Mouse (Mus musculus) kidney, embryonic 14.5 days (tissue): ENCODE data around the gene Elmo1. TPM values are rescaled to one million over a fixed set of nuclear protein-coding genes. Genes with fewer than 3 reads are reported as not detected.

Source experiments
- ATAC-seq: fragments of 200-750 bp; cut with Nextera tagmentation; 2 replicates; pipeline ENCODE4 v1.8.0; 2017; ENCODE audit warnings: moderate number of reproducible peaks, mild to moderate bottlenecking, moderate TSS enrichment, moderate library complexity; ENCODE audit not compliant: low FRiP score, low TSS enrichment
- H3K27ac ChIP-seq: fragments of 300-500 bp; sonication (generic); 2 replicates; pipeline ENCODE4 v1.5.1; 2014; ENCODE audit warnings: low read depth, mild to moderate bottlenecking, low read length, moderate library complexity, mixed read lengths
- H3K27me3 ChIP-seq: fragments of 300-500 bp; sonication (generic); 2 replicates; pipeline ENCODE4 v1.6.1; 2014; ENCODE audit warnings: mild to moderate bottlenecking, low read length; ENCODE audit not compliant: control insufficient read depth, insufficient read depth
- H3K36me3 ChIP-seq: fragments of 300-500 bp; sonication (generic); 2 replicates; pipeline ENCODE4 v1.6.1; 2014; ENCODE audit warnings: low read length, mixed read lengths; ENCODE audit not compliant: control insufficient read depth, insufficient read depth
- H3K4me1 ChIP-seq: fragments of 300-500 bp; sonication (generic); 2 replicates; pipeline ENCODE4 v1.6.1; 2014; ENCODE audit warnings: low read length, mixed read lengths; ENCODE audit not compliant: control insufficient read depth, insufficient read depth
- H3K4me2 ChIP-seq: fragments of 300-500 bp; sonication (generic); replicated peaks from 2 replicates; pipeline ENCODE4 v1.6.1; 2014; ENCODE audit warnings: low read depth, mild to moderate bottlenecking, low read length
- H3K4me3 ChIP-seq: fragments of 300-500 bp; sonication (generic); 2 replicates; pipeline ENCODE4 v1.5.1; 2014; ENCODE audit warnings: mild to moderate bottlenecking, low read length
- H3K9ac ChIP-seq: fragments of 300-500 bp; sonication (generic); 2 replicates; pipeline ENCODE4 v1.6.1; 2014; ENCODE audit warnings: low read depth, mild to moderate bottlenecking, low read length, moderate library complexity
- H3K9me3 ChIP-seq: fragments of 300-500 bp; sonication (generic); 2 replicates; pipeline ENCODE4 v1.6.1; 2016; ENCODE audit warnings: low read length; ENCODE audit not compliant: control insufficient read depth
- WGBS: fragments of 180-500 bp; shearing (Covaris S2); extraction: QIAGEN DNeasy Blood & Tissue Kit; methylation state at CpG from one replicate; pipeline ENCODE4 v1.1.7; 2014; 5-methylcytosine and 5-hydroxymethylcytosine counted together
- polyA plus RNA-seq: library from polyadenylated mRNA; unstranded; fragments of >200 nt; fragmentation: Nextera tagmentation; extraction: Ambion mirVana; gene quantifications from 2 replicates; pipeline ENCODE4 v1.2.1, GENCODE M21; 2014

The Elmo1 gene
- polyA plus RNA-seq, 1 experiment from 2014 or later = 15.4 TPM

DNA sequence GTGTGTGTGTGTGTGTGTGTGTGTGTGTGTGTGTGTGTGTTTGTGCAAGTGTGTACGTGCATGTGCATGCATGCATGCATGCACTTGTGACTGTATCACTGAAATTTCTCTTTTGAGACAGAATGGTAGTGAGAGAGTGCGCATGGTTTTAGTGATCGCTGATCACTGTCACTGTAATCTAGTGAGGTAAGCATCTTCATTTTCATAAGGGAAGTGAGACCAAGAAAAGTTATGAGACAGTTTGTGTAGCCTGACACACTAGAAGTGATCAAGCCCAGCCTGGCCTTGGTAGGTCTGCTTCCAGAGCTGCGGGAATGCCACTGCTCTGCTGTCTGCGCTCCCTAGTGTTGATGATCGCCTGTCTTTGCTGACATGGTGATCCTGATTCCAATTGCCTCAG, 122.3 kb downstream of the Elmo1 start:
- Histone ChIP-seq H3K9ac (no peak overlapping the region), H3K4me3 (no peak overlapping the region), H3K4me1 (no peaks in the 10 kb centered on the region), H3K27ac (no peak overlapping the region), H3K36me3 (no peaks in the 10 kb centered on the region), H3K4me2 (no peak overlapping the region), H3K27me3 (no peaks in the 10 kb centered on the region), H3K9me3 (no peaks in the 10 kb centered on the region)
- 93% methylated on average over 6 of the region's 6 CpGs for WGBS
- ATAC-seq = no peak

DNA sequence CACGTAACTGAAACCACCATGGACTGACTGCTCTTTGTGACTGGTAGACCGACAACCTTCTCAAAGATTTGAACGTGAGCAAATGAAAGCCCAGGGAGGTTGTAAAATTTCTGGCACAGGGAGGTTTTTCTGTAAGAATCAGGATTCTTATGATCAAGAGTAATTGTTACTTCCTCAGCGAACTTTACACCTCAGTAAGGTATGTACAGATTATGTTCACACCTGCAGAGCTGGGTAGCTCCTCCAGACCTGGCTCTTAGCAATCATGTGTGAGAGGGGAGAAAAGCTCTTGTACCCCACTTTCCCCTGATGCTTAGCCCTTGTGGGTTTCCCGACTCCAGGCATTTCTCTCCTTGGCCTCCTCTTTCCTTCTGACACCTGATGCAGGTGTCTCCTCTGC, 123.5 kb downstream of the Elmo1 start:
- H3K27me3 ChIP-seq = no peaks in the 10 kb centered on the region
- H3K27ac ChIP-seq = no peak overlapping the region
- H3K4me1 ChIP-seq = no peaks in the 10 kb centered on the region
- H3K9me3 ChIP-seq = no peaks in the 10 kb centered on the region
- no peak overlapping the region for H3K9ac ChIP-seq
- ATAC-seq = no peak
- no peak overlapping the region for H3K4me2 ChIP-seq
- no peaks in the 10 kb centered on the region for H3K36me3 ChIP-seq
- WGBS = 76% methylated on average over 5 of the region's 5 CpGs
- H3K4me3 ChIP-seq = no peak overlapping the region

DNA sequence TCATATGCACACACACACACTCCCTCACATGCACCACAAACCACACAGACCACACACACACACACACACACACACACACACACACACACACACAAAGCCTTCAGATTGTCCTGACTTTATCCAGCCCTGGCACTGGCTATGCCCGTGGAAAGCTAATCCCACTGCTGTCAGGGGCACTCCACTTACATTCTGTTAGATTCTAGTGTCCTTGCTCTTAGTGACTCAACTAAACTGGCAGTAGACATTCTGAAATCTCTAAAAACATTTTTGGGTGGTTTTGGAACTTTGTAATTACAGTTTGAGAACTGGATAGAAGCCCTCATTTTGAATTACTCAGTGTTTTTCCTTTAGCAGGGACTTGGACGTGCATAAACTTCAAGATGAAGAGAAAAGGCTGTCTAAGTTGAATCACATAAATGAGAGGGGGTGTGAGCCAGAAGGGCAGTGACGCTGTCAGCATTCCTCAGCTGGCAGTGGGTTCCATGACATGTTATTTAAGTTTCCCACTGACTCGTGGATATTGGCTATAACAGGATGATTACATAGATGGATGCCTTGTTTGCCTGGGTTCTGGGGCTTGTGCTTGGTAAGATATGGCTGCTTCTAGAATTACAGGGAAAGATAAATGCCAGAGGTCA, 127.2 kb downstream of the Elmo1 start:
- H3K36me3 ChIP-seq = no peaks in the 10 kb centered on the region
- H3K9ac ChIP-seq = no peak overlapping the region
- H3K27ac ChIP-seq = no peak overlapping the region
- 59% methylated on average over 4 of the region's 4 CpGs for WGBS
- H3K4me2 ChIP-seq = no peak overlapping the region
- H3K4me1 ChIP-seq = no peaks in the 10 kb centered on the region
- no peak overlapping the region for H3K4me3 ChIP-seq
- ATAC-seq = no peak
- no peaks in the 10 kb centered on the region for H3K27me3 ChIP-seq
- H3K9me3 ChIP-seq = no peaks in the 10 kb centered on the region

DNA sequence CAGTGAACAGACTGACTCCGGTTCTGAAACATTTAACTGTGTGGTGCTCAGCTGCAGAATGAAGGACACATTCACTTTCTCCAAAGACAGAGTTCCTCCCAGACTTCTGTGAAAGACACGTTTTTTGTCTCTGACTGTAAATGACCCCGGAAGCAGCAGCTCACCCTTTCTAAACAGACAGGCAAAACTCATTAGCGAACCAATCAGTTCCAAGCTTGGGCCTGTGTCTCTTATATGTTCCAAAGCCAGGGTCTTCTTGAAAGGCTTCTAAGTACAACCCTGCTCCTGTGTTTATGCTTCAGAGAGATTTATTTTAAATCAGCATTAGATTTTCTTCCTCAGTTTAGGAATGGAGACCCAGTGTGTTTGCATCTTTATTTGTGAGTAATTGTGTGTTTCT, 127.7 kb downstream of the Elmo1 start:
- Histone ChIP-seq H3K9me3 (no peaks in the 10 kb centered on the region), H3K27ac (no peak overlapping the region), H3K4me2 (no peak overlapping the region), H3K9ac (no peak overlapping the region), H3K36me3 (no peaks in the 10 kb centered on the region), H3K4me1 (no peaks in the 10 kb centered on the region), H3K4me3 (no peak overlapping the region), H3K27me3 (no peaks in the 10 kb centered on the region)
- ATAC-seq = no peak
- 60% methylated on average over 4 of the region's 4 CpGs for WGBS

DNA sequence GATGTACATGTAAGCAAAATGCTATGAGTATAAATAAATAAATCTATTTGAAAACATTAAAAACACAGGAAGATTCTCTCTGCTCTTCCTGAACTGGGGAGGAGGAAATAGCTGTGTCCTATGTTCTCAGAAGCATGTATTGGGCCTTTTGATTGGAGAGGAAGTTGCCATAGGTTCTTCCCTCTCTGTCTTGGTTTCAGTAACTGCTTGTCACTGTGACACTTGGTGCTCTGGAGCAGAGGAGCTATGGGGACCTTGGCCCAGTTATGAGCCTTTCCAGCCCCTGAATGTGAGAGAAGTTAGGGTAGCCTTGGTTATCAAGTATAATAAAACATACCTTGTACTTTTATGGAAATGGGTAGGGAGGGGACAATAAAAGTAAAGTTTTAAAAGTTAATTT, 130.0 kb downstream of the Elmo1 start:
- Histone ChIP-seq H3K27ac (no peak overlapping the region), H3K9ac (no peak overlapping the region), H3K4me3 (no peak overlapping the region), H3K4me1 (no peaks in the 10 kb centered on the region), H3K27me3 (no peaks in the 10 kb centered on the region), H3K9me3 (no peaks in the 10 kb centered on the region), H3K4me2 (no peak overlapping the region), H3K36me3 (no peaks in the 10 kb centered on the region)
- no peak for ATAC-seq

DNA sequence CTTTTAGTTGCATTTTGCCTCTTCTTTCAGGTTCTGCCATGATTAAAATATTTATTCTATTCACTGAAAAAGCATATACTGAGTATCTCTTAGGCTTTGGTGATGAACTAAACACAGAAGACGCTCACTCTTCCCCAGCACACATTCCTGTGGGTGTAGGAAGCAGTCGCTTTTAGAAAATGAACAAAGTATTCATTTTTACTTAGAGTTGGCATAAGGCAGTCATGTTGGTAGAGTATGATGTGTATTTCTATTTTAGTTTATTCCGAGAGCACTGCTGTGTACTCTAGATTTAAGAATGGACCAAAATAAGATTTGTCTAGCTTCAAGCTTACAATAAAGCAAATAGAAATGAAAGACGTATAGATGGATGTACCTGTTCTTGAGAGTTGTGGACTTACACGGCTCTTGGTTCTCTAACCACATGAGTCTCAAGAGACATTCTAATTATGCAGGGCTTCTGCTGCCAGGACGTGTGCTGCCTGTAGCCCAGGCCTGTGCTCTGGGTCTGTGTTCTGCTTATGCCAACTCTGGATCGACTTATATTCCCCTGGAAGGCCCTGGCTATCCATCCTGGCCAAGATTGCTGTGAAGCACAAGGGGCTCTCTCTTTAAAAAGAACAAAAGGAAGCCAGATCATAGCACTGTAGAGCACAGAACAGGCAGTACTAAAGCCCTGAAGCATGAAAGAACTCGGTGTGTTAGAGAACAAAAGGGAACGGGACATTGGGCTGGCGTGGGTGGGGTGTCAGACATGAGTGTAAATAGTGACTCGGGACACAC, 137.7 kb downstream of the Elmo1 start:
- 71% methylated on average over 11 of the region's 11 CpGs for WGBS
- no peak overlapping the region for H3K9ac ChIP-seq

DNA sequence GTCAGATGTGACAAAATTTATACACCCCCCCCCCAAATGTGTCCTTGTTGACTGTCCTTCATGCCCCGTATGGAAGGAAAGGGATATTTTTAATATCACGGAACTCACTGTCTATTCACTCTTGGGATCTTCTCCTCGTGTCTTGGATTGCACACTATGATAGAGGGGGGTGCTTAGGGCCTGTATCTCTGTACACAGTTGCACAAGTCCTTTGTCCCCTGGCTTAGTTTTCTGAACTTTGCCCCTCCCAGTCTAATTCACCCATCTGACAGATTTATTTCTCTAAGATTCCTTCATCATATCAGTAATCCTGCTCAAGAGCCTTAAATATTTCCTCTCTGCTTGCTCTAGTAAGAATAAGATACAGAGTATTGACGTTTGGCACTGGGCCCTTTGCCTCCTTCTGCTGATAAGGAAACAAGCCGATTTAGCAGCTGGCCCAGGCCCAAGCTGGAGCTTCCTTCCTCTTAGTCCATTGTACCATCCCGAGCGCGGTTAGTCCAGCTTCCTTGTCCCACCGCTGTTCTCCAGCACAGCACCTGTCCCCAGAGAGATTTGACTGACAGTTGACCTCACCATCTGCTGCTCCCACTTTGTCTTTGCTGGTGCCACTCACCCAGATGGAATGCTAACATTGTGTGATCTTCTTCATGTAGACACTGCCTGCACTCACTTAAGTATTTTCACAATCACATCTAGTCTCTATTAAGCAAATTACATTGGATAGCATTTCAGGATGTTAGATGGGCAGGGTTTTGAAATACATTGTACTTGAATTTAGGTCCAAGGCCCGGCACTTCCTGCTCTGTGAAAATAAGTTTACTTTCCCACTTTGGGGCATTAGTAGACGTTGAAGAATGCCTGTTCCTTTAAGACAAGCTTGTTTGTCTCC, 141.7 kb downstream of the Elmo1 start:
- Histone ChIP-seq H3K4me1 (no peaks in the 10 kb centered on the region; the same call in 1 of the 2 replicates), H3K27ac (no peak overlapping the region), H3K9ac (no peak overlapping the region), H3K9me3 (no peaks in the 10 kb centered on the region), H3K27me3 (no peaks in the 10 kb centered on the region), H3K4me2 (no peak overlapping the region), H3K4me3 (no peak overlapping the region), H3K36me3 (no peaks in the 10 kb centered on the region)
- no peak for ATAC-seq
- WGBS = 74% methylated on average over 11 of the region's 11 CpGs

More for the DNA sequence above, 137.7 kb downstream of the Elmo1 start:
- H3K9me3 ChIP-seq = no peaks in the 10 kb centered on the region
- H3K4me3 ChIP-seq = no peak overlapping the region
- H3K4me2 ChIP-seq = no peak overlapping the region
- no peak overlapping the region for H3K27ac ChIP-seq
- no peaks in the 10 kb centered on the region for H3K36me3 ChIP-seq
- H3K27me3 ChIP-seq = no peaks in the 10 kb centered on the region
- H3K4me1 ChIP-seq = no peaks in the 10 kb centered on the region
- no peak for ATAC-seq

DNA sequence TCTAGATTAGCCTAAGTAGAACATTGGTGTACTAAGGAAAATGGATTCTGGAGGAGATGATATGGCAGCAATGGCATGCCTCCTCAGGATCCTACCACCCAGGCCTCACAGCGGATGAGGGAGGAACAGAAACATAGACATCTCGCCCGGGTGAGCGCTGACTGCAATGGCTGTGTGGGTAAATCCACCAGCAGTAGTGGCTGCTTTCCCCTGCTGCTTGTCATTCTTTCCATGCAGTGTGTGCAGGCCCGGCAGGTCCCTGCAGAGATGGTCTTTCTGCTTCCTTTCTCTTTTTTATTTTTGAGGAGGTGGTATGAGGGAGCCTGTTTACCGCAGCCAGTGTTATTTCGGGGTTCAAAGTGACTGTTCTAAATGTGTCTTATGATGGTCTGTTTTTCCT, 143.3 kb downstream of the Elmo1 start:
- Histone ChIP-seq H3K27me3 (no peaks in the 10 kb centered on the region), H3K4me1 (peaks cover 8% of the 10 kb centered on the region; the same call in 1 of the 2 replicates), H3K4me3 (no peak overlapping the region), H3K9me3 (no peaks in the 10 kb centered on the region), H3K36me3 (no peaks in the 10 kb centered on the region), H3K4me2 (no peak overlapping the region), H3K27ac (no peak overlapping the region), H3K9ac (no peak overlapping the region)
- WGBS = 92% methylated on average over 7 of the region's 7 CpGs
- no peak for ATAC-seq
